Mouse (Mus musculus): ENCODE measurements around the gene Hsf5.

Hsf5 gene

DNA sequence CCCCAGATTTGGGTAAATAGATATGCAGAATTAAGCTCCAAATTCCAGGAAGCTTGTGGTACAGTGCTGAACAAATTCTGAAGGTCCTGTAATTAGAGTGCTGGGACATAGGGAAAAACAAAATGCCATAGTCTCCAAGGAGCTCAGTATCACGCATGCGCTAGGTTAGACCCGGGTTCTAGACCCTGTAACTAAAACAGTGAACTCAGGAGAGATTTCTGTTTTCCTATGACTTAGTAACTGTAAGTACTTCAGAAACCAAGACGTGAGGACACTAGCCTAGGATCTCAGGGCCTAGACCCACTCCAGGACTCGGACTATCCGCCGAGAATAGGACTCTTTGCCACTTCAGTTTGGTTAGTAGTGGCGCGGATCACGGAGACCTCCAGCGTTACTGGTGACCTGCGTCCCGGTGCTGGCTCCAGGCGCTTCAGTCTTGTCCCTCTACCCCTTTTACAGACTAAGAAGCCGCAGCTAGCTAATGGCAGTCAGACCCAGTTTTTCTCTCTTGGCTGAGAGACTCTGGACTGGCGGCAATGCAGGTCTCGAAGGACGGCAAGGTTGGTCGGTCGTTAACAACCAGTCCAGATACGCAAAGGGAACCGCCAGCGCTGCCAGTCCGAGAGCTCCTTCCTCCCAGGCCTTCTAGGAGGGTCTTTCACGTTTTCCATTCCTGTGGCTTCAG, 26.0 kb upstream of the Hsf5 start:
- DNase-seq (ENCODE audit: low spot score): peak; percentile 14

DNA sequence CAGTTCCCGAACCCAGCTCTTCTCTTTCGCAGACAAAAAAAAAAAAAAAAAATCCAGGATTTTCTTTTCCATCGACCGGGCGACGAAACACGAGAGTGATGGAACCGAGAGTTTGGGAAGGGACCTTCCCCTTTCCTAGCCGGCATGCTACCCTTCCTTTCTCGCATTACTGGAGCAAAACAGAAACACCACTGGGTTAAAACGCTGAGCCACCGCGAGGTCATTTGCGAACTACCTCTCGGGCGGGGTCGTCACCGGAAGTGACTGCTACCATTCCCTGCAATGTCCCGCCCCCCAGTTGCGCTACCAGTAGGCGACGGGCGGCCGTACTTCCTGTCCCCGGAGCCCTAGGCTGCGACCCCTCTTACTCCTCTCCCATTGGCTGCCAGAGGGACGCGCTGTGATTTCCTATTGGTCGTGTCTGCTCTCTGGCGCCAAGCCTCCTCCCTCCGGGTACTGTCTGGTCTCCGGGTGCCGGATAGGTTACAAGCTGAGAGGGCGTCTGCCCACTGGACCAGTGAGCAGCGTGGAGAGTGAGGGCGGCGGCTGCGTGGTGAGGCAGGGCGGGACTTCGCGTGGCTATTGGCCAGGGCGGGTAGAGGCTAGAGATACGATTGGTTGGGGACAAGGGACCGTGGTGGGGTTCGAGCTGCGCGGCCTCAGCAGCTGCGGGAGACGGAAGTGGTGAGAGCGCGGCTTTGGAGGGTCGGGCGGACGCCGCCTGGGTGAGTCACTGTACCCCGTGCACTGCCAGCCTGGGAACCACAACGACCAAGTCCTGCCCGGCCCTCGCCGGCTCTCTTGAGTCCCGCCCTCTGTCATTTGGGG, 25.2 kb upstream of the Hsf5 start, which contains the start of gene Mtmr4:
Gene Mtmr4 (plus strand): TSS at position 637 of the 828 bp plus-strand sequence.
- peak; percentile 100 for DNase-seq (ENCODE audit: low spot score)

DNA sequence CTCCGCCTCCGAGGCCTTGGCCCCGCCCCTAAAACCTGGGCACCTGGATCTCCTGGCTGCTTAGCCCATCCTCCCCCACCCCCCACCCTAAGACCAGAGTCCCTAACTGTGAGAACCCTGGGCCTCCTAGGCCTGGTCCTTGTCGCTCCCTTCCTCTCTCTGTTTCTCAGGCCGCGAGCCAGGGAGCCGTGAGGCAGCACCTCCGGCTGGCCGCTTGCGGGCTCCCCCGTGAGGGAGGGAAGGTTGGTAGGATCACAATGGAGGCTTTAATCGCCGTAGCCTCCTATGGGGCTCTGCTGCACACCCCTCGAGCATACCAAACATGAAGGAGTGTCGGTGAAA, 24.6 kb upstream of the Hsf5 start:
- no peak for DNase-seq (ENCODE audit: low spot score)

- no peak for DNase-seq (ENCODE audit: low spot score)
Measured at GRCm38 (mm10) chr11:87592713-87593598, 24.0 kb upstream of the Hsf5 start.

GRCm38 (mm10) chr11:87595327-87595841, 21.6 kb upstream of the Hsf5 start:
- DNase-seq (ENCODE audit: low spot score): peak; percentile 56

DNA sequence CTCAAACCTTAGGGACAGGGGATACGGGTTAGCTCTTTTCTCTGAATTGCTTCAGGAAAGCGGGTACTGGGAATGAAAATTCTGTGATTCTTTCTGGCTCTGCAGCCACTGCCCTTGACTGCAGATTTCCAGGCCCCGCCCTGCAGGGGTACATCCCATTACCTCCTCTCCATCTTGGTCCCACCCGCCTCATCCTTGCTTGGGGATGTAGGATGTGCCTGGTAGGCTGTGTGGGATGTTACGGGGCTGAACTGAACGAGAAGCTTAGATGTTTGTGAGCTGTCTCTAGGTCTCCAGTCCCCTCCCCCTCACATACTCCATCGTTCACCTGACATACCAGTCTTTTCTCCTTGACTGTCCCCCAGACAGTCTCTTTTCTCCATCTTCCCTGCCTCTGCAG, 21.0 kb upstream of the Hsf5 start:
- DNase-seq (ENCODE audit: low spot score): no peak

DNA sequence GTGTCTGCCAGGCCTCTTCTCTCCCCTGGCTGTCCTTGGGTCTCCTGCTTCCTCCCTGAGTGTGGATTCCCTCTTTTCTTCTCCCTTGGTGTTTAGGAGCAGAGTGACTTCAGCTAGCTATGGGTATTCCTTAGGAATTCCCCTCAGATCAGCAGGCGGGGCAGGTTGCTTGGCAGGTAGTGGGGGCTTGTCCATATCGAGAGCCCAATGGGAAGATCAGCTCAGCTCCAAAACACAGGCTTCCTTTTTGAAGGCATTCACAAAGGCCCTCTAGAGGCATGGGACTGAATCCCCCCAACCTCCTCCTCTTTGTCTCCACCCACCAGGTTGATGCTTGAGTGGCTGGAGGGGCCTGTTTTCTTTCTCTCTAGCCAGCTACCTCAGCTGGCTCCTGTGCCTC, 20.5 kb upstream of the Hsf5 start:
- DNase-seq (ENCODE audit: low spot score): no peak

DNA sequence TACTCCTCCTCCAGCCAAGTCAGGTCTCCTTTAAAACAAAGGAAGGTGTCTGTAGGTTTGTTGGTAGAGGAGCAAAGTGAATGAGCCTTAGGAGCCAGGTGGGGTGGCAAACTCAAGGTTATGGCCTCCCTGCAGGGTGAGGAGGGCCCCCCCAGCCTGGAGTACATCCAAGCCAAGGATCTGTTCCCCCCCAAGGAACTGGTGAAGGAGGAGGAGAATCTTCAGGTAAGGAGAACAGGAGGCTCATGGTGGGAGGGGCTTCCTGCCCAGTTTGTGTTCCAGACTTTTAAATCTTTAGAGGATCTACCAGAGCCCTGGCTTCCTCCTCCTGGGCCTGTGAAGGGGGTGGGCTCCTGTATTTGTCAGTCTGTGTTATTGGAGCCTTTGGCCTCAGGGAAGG, 19.9 kb upstream of the Hsf5 start:
- DNase-seq (ENCODE audit: low spot score): no peak

DNA sequence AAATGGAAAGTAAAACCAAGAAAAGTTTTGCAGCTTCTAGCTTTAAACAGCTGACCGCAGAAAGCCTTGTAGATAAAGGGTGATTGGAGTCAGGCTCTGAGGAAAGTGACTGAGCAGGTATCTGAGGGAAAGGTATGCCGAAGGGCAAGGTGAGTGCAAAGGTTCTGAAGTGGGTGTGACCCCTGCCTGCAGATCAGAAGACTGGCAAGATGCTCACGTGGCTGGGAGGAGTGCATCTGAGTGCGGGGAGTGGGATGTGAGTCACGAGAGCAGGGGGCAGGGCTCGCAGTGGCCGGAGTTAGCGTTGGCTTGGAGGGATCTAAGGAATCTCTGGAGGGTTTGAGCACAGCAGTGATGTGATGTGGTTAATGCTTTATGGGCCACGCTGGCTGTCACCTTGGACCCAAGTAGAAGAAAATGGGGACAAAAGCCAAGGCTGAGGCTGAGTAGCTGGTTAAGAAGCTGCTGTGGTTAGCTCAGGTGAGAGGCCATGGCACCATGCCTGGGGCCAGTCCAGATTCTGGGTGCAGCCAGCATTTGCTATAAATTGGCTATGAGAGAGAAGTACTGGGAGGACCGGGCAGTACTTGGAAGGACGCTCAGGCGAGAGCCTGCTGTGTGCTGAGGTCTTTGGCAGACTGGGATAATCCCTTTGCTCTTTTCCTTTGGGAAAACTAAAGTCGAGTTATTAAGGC, 17.4 kb upstream of the Hsf5 start:
- no peak for DNase-seq (ENCODE audit: low spot score)

- no peak for DNase-seq (ENCODE audit: low spot score)
Measured at GRCm38 (mm10) chr11:87600322-87600853, 16.6 kb upstream of the Hsf5 start.

DNA sequence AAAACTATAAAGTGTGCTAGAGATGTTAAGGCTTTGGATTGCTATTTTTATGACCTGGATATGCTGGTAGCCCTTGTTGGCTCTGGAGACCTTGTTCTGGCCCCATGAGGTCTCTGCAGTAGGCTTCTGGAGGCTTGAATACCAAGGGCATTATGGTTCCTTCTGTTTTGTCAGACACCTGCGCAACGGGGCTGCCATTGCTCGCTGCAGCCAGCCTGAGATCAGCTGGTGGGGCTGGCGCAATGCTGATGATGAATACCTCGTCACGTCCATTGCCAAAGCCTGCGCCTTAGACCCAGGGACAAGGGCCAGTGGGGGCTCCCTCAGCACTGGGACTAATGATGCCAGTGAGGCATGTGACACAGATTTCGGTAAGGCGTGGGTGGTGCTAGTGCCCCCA, 14.7 kb upstream of the Hsf5 start:
- no peak for DNase-seq (ENCODE audit: low spot score)

GRCm38 (mm10) chr11:87603571-87603970, 13.4 kb upstream of the Hsf5 start:
- DNase-seq (ENCODE audit: low spot score): no peak

DNA sequence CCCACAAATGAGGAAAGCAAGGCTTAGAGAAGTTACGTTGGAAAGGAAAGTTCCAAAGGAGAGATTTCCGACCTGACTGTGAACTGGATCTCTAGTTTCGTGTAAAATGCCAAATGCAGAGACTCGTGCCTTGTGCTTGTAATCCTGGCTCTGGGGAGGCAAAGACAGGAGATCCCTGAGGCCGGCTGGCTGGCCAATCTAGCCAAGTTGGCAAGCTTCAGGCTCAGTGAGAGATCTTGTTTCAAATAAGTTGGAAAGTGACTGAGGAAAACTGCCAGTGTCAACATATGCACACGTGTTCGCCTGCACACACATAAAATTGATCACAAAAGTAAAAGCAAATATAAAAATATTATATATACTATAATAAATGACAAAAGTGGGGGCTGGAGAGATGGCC, 7.7 kb upstream of the Hsf5 start:
- no peak for DNase-seq (ENCODE audit: low spot score)

DNA sequence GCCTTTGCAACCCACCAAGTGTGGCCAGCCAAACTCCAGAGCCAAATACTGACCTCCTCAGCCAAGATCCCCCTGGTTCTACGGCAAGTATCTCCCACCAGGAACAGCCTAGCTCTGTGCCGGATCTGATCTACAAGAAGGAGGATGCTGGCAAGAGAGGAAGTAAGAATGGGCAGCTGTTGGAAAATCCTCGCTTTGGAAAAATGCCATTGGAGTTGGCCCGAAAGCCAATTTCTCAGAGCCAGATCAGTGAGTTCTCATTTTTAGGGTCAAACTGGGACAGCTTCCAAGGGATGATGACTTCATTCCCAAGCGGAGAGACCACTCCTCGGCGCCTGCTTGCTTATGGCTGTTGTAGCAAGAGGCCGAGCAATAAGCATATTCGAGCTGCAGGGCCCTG, 5.4 kb upstream of the Hsf5 start:
- DNase-seq (ENCODE audit: low spot score): no peak

GRCm38 (mm10) chr11:87613972-87614371, 3.0 kb upstream of the Hsf5 start:
- DNase-seq (ENCODE audit: low spot score): no peak

- DNase-seq (ENCODE audit: low spot score): no peak
Measured at GRCm38 (mm10) chr11:87615551-87615950, 1.4 kb upstream of the Hsf5 start.

DNA sequence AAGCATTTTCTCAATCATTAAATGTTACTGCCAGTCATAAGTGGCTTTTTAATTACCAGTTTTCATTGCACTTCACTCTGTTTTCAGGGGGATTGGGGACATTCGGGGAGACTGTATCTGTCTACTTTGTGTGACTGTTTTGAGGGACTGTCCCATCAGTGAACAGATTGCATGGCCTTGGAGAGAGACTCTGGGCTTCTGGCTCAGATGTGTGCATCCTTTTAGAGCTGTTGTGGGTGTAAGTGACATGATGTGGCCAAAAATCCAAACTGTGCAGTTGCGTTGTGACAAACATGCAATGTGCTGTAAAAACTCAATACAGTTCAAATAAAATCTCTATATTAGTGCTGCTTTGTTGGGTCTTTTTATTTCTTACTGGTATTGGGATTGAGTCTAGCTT, 1.0 kb upstream of the Hsf5 start:
- DNase-seq (ENCODE audit: low spot score): no peak

GRCm38 (mm10) chr11:87617606-87618005, 642 bp downstream of the Hsf5 start:
- DNase-seq (ENCODE audit: low spot score): no peak

- no peak for DNase-seq (ENCODE audit: low spot score)
Measured at GRCm38 (mm10) chr11:87623160-87623559, 6.2 kb downstream of the Hsf5 start.

GRCm38 (mm10) chr11:87629859-87630258, 12.9 kb downstream of the Hsf5 start:
- DNase-seq (ENCODE audit: low spot score): peak; percentile 36

DNA sequence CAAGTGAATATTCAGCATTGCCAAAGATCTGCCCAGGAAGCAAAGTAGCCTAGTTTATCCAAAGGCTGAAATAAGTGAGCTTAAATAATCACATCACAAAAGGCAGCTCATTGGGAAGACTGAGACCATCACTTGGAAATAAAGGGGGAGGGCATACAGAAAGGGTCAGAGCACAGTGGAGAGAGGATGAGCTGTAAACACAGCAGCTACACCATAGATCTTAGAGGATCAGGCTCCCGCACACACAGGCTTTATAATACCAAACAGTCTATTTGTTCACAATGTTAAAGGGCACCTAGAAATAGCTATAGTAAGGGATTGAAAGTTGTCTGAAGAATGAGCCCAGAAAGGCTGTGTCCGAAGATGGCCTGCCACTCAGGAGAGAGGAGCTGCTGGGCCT, 21.8 kb downstream of the Hsf5 start:
- DNase-seq (ENCODE audit: low spot score): no peak

DNA sequence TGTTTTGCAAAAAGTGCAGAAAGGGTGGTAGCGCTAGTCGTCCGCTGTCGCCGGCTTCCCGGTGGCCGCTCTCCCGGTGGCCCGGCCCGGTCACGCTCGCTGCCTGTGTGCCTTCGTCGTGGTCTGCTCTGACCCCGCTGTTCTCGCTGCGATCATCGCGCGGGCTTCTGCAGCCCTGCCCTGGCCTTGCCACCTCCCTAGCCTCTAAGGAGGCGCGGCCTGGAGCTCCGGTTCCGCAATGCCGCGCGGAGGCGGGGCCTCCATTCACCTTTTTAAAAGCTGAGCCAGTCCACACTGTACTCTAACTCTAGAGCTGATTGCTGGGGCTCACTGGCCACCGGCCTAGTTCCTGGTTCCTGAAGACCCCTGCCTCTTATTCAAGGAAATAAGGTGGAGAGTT, 22.2 kb downstream of the Hsf5 start:
- DNase-seq (ENCODE audit: low spot score): peak; percentile 32
